Mouse (Mus musculus) CD4-positive helper T cell, adult 2 months (primary cell): Measurements from ENCODE around the gene BC117090.
"Not testable (repeated sequence)": the region's sequence is repeated elsewhere in the genome, so short reads cannot be mapped to it uniquely, and the experiment has no call there.

Source experiments
- DNase-seq: peaks from one replicate; pipeline ENCODE4 v3.0.0-alpha.2; 2012; ENCODE audit warnings: low read depth, missing footprints, low spot score

Gene BC117090

DNA sequence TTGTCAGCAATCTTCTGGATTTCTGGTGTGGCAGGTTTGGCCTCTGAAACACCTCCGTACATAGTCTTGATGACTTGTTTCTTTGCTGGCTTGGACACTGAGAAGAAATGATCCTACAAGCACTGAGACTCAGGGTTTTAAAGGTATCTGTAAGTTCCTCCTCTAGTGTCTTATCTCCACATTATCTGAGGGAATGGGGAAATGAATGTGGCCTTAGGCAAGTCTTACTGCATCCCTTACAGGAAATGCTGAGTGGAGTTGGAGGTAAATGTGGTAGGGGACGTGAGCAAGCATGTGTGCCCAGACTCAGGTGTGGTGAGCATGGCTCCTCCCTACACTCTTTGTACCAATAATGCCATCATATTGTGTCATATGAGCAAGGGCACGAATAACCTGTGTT lies at the start of gene BC117090:
TSS of gene BC117090 (minus strand) at position 101 of the 400 bp plus-strand sequence.
- DNase-seq = no peak

DNA sequence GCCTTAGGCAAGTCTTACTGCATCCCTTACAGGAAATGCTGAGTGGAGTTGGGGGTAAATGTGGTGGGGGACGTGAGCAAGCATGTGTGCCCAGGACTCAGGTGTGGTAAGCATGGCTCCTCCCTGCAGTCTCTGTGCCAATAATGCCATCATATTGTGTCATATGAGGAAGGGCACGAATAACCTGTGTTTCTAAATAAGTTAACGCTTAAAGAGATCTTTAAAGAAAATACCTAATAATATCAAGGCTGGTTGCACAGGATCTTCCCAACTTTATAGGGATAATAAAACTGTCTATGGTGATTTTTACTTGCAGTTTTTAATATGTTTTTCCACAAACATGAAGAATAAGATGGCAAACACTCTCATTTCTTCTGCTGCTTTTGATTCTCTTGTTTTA lies 33.5 kb upstream of the BC117090 start, which contains the start of gene BC100530:
TSS of gene BC100530 (minus strand) at position 101 of the 400 bp plus-strand sequence.
- not testable (repeated sequence) for DNase-seq

DNA sequence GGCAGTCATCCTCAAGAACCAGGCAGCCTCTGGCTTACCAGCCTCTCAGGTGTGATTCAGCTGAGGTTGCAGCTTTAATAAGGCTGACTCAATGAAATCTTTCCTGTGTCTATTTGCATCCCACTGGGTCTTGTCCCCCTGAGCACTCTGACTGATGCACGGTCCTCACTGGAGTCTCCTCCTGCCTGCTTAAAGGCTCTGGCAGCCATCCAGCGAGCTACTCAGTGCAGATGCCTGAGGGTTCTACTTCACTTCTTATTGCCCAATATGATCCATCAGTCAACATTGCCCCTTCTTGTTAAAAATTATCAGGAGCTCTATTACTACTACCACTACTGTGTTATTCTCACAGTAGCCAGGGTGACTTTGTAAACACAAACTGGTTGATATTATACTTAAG lies 3.0 kb upstream of the BC117090 start:
- no peak for DNase-seq

DNA sequence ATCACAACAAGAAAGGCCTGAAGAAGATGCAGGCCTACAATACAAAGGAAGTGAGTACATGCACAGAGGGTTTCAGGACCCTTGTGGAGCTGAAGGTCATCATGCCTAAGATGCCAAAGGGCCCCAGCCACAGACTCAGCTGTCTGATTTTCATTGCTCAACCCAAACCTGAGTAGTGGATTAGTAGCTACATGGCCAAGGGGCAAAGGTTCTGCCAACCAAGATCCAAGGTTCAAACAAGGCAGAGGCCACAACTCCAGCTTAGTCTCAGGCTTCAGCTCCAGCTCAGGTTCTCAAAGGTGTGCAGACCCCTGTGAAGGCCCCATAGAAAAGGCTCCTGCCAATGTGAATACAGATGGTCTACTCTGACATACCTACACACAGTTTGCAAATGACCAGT lies 14.8 kb downstream of the BC117090 start:
- no peak for DNase-seq

DNA sequence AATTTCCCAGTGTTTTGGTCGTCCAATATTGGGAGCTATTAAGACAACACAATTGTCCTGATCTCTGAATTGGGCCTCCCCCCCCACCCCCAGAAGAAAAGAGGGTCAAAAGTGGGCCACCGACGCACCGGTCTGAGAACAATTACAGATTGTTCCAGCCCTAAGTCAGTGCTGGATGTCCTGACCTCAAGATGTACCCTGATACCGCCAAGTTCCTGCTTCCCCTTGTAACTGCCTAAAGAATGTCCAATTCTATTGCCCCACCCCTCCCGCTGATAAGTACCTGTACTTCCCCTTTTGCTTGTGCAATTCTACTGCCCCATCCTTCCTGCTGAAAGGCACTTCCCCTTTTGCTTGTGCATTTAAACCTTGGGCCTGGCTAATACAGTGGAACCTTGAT lies 18.0 kb downstream of the BC117090 start:
- not testable (repeated sequence) for DNase-seq

DNA sequence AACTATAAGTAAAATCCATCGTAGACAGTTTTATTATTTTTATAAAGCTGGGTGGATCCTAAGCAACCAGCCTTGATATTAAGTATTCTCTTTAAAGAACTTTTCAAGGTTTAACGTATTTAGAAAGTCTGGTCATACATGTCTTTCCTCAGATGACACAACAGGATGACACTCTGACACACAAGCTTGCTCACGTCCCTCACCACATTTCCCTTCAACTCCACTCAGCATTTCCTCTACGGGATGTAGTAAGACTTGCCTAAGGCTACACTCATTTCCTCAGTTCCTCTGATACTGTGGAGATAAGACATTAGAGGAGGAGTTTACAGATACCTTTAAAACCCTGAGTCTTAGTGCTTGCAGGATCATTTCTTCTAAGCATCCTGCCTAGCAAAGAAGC lies 26.5 kb downstream of the BC117090 start:
- DNase-seq = no peak

DNA sequence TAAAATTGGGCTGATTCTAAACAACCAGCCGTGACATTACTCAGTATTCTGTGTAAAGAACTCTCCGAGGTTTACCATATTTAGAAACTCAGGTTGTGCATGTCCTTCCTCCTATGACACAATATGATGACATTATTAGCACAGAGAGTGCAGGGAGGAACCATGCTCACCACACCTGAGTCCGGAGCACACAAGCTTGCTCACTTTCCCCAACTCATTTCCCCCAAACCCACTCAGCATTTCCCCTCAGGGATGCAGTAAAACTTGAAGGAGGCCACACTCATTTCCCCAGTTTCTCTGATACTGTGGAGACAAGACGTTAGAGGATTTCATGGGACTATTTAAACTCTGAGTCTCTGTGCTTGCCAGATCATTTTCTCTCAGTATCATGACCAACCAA lies 45.0 kb downstream of the BC117090 start:
- no peak for DNase-seq

DNA sequence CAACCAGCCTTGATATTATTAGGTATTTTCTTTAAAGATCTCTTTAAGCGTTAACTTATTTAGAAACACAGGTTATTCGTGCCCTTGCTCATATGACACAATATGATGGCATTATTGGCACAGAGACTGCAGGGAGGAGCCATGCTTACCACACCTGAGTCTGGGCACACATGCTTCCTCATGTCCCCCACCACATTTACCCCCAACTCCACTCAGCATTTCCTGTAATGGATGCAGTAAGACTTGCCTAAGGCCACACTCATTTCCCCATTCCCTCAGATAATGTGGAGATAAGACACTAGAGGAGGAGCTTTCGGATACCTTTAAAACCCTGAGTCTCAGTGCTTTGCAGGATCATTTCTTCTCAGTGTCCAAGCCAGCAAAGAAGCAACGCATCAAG lies 57.3 kb downstream of the BC117090 start, which contains the start of gene Stfa1:
TSS of gene Stfa1 (plus strand) at position 156 of the 400 bp plus-strand sequence.
- DNase-seq = not testable (repeated sequence)
